Mouse (Mus musculus) stomach, postnatal 0 days (tissue): Measurements from ENCODE around the gene Wdr47.
A peak's percentile ranks its signal among the peaks of the same experiment; 100 is the strongest.

Experiments used
- CTCF ChIP-seq: IDR thresholded peaks from 2 replicates; pipeline ENCODE4 v1.5.1; 2016; ENCODE audit warnings: antibody characterized with exemption, low read depth, mild to moderate bottlenecking, moderate library complexity
- EP300 ChIP-seq: optimal IDR thresholded peaks from 2 replicates; pipeline ENCODE3; 2016; ENCODE audit warnings: antibody characterized with exemption

DNA sequence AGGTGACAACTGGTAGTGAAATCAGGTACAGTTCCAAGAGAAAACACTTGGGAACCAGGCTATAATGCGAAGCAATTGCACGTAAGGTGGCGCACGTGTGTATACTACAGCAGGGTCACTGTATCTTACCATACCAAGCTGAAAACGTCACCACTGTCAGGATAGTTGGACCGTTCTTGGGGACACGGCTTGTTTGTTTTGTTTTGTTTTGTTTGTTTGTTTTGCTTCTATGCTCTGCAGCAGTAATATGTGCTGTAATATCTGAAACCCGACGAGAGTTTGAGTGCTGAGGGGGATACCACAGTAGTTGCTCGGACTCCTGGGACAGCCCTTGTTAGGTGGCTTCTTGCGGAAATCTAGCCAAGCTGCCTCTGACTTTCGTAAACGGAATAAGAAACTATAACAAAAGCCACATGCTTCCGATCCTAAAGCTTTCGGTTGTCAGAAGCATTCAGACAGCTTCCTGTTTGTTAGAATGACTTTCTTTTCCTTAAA is 28.3 kb upstream of the Wdr47 start:
- peak; percentile 62 for TF ChIP-seq CTCF
- TF ChIP-seq EP300: no peak
